Mouse (Mus musculus): ENCODE measurements around the gene Gp1ba. TPM values are rescaled to one million over a fixed set of nuclear protein-coding genes. Genes with fewer than 3 reads are reported as not detected.
A peak's percentile ranks its signal among the peaks of the same experiment; 100 is the strongest.

Gene Gp1ba
- total RNA-seq, 2 experiments from 2014 or later: 0.85 to 10.4 TPM

GRCm38 (mm10) chr11:70664741-70665140 lies 25.8 kb downstream of the Gp1ba start:
- no peak for ATAC-seq (replicated peaks; ENCODE audit: low FRiP score, low TSS enrichment, poor library complexity, severe bottlenecking)

DNA sequence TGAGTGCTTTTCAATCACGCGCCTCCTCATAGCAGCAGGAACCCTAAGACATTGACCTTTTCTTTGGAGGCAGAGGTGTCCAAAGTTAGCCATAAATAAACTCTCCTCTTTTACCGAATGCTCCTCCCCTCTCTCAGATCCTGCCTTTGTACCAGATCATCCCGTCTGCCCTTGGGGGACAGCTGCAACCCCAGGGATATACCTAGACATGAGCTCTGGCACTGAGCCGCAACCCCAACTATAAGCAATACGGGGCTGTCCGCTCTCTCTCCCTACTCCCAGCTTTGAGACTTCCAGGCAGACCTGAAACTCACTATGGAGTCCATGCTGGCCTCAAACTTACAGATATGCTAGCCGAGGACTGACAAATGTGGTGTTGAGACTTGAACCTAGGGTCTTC lies 27.8 kb downstream of the Gp1ba start:
- no peak for ATAC-seq (replicated peaks; ENCODE audit: low FRiP score, low TSS enrichment, poor library complexity, severe bottlenecking)

GRCm38 (mm10) chr11:70667271-70668150 lies 28.6 kb downstream of the Gp1ba start:
- no peak for ATAC-seq (replicated peaks; ENCODE audit: low FRiP score, low TSS enrichment, poor library complexity, severe bottlenecking)

- ATAC-seq (replicated peaks; ENCODE audit: low FRiP score, low TSS enrichment, poor library complexity, severe bottlenecking): no peak
Observed at GRCm38 (mm10) chr11:70668335-70668770, 29.4 kb downstream of the Gp1ba start.

DNA sequence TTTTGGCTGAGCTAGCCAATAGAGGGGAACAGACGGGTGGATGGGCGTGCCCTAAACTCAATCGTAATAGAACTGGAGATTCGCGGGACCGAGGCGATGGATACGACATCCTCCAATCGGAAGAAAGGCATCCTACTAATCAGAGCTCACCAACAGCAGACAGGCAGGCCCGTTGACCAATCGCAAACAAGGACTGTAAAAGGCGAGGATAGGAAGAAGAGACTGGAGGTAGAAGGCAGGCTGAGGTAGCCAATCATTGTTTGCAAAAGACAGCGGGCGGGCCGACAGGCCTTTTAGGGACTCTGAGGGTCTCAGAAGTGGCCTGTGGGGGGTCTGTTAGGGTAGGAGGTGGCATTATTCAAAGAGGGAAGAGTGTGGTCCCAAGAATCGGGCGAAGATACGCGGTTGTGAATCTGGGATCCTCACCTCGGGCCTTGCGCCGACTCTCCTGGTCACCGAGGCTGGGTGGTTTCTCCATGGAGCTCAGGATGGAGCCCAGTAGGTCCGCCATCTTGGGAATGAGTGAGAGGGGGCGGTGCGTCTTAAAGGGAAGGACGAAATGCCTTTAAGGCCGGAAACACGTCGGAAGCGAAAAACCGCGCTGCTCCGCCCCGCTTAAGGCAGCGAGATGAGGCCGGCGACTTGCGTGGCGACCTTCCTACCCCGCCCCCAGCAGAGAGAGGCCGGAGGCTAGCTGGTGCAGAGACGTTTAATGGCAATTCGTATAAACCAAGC lies 30.0 kb downstream of the Gp1ba start, which contains the start of gene Spag7:
Gene Spag7, minus strand, starts transcription at position 646 of the 735 bp plus-strand sequence.
- peak; percentile 87 for ATAC-seq (replicated peaks; ENCODE audit: low FRiP score, low TSS enrichment, poor library complexity, severe bottlenecking)

- peak; percentile 48 for ATAC-seq (replicated peaks; ENCODE audit: low FRiP score, low TSS enrichment, poor library complexity, severe bottlenecking)
Observed at GRCm38 (mm10) chr11:70669582-70670345, 30.8 kb downstream of the Gp1ba start.

DNA sequence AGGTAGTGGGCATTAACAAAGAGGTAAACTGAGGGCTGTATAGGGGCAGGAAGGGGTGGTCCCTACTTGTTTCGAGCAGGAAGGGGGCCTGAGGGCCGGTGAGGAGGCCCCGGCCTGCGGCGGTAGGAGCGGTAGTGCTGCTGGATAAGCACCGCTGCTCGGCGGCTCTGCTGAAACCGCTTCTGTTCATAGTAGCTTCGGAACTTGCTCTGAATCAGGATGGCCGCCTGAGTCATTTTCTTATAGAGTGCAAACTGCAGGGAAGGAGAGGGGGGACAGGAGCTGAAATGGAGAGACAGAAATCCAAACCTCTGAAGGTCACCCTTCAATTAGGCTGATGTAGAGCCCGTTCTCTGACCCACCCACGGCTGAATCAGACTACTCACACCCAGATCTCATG lies 31.6 kb downstream of the Gp1ba start:
- ATAC-seq (replicated peaks; ENCODE audit: low FRiP score, low TSS enrichment, poor library complexity, severe bottlenecking): no peak

- ATAC-seq (replicated peaks; ENCODE audit: low FRiP score, low TSS enrichment, poor library complexity, severe bottlenecking): no peak
Observed at GRCm38 (mm10) chr11:70671333-70672047, 32.6 kb downstream of the Gp1ba start.

- ATAC-seq (replicated peaks; ENCODE audit: low FRiP score, low TSS enrichment, poor library complexity, severe bottlenecking): no peak
Observed at GRCm38 (mm10) chr11:70674014-70674413, 35.1 kb downstream of the Gp1ba start.

GRCm38 (mm10) chr11:70674501-70674900 lies 35.6 kb downstream of the Gp1ba start:
- no peak for ATAC-seq (replicated peaks; ENCODE audit: low FRiP score, low TSS enrichment, poor library complexity, severe bottlenecking)

DNA sequence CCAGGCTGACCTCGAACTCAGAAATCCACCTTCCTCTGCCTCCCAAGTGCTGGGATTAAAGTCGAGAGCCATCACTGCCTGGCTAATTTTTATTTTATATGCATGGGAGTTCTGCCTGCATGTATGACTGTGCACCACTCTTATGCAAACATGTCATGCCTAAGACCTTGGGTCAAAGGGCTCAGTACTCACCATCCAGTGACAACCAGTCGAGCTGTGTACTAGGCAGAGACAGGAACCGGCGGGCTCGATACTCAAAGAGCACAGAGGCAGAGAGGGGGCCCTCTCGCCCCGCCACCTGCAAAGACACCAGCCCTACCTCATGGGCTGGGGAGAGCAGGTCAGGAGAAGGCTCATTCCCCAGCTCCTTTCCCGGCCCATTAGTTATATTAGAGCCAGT lies 39.2 kb downstream of the Gp1ba start:
- no peak for ATAC-seq (replicated peaks; ENCODE audit: low FRiP score, low TSS enrichment, poor library complexity, severe bottlenecking)

DNA sequence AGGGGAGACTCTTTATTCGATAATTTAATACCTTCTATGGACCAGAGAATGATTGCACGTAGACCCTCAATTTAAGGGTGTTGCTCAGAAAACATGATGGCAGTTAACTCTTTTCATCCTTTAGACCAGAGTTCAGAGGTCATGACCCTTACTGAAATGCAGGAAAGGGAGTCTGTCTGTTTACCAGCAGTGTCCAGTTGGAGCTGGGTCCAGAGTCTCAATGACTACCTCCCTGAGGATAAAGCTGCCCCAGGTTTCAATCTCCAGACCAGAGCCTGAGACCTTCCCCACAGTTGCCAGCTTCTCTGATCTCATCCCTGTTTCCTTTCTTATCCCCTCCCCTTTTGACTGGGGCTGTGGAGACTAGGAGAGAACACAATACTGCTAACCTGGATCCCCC lies 39.7 kb downstream of the Gp1ba start:
- ATAC-seq (replicated peaks; ENCODE audit: low FRiP score, low TSS enrichment, poor library complexity, severe bottlenecking): no peak

DNA sequence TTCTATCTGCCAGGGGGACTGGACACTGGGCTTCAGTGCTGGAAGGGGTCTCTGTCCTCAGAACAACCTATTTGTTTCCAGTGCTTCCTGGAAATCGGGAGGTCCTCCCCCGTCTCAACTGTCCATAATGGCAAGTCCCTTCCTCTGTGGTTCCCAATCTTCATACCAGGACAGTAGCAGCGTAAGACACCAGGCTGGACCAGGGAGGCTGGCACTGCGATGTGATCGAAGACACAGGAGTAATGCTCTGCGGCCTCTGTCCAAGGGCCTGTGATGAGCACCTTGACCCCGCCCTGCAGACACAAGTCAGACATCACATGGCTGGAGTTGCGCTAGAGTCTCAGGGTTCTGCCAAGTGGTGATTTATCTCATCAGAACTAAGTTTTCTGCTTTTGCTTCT lies 40.4 kb downstream of the Gp1ba start:
- ATAC-seq (replicated peaks; ENCODE audit: low FRiP score, low TSS enrichment, poor library complexity, severe bottlenecking): no peak

DNA sequence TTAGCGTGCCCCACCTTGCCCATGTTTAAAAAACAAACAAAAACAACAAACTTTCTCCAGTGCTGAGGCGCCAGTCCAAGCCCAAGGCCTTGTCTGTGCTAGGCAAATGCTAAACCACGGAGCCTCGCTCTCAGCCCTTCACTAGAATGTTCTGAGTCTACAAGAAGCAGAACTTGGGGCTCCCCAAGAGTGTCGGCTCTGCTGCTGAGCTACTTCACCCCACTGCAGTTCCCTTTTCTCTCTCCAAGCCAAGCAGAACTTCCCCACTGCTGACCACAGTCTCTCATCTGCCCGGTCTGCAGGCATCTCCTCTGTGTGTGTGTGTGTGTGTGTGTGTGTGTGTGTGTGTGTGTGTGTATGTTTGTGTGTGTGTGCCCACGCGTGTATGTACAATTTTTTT lies 41.0 kb downstream of the Gp1ba start:
- ATAC-seq (replicated peaks; ENCODE audit: low FRiP score, low TSS enrichment, poor library complexity, severe bottlenecking): no peak

DNA sequence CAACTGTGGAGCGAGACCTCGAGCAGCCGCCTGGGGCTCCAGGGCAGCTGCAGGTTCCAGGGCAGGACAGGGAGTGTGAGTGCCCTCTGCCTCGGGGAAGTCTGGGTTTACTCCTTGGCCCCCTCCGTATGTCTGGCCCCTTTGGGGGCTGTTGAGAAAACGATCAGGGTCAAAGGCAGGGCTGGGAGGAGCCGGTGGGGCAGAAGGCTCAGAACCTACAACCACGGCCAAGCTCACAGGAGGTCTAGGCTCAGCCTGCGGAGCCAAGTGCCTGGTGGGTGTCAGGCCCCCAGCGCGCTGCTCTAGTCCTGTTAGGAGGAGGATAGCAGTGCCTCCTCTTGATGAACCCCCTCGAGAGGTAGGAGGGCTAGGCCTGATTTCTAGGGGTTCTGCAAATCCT lies 42.2 kb downstream of the Gp1ba start:
- ATAC-seq (replicated peaks; ENCODE audit: low FRiP score, low TSS enrichment, poor library complexity, severe bottlenecking): no peak

DNA sequence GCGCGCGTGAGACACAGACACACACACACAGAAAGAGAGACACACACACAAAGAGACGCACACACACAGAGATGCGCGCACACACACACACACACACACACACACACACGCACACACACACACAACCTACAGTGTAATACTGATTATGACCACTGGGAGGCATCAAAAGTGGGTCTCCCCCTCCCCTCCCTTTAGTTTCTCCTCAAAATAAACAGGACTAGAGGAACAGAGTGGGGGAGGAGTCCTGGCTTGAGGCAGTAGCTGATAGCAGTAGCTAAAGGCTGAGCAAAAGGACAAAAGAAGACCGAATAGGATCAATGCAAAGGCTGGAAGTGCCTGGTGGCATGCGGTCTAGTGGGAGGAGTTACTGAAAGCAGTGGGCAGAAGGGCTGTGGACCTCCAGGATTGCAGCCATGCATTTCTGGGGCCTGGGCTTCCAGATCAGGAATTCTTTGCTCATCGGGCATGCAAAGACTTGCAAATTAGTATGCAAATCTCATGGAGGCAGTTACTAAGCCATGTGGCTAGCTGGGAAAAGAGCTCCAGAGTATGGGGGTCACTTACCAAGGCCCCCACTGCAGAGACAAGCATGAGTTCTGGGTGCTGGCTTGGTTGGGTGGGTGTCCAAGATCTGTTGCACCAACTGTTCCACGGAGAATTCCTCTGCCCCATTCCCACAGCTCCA lies 43.1 kb downstream of the Gp1ba start:
- ATAC-seq (replicated peaks; ENCODE audit: low FRiP score, low TSS enrichment, poor library complexity, severe bottlenecking): 0 out of 2 replicates have a peak, but pooled peaks have one; percentile 24

DNA sequence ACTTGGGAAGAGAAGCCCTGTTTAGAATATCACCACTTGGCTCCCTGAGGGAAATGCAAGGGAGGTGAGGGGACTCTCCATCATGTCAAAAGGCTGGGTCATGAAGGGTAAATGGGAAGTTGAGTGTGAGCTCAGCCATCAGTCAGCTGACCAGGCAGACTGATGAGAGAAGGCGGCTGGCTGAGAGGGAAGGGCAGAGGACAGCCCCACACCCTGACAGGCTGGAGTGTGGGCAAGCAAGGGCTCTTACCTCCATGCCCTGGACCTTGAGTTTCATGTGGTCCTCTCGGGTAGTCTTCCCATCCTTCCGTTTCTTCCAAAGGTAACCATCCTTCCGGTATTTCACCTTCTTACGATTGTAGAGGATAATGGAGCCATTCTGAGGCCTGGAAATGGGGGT lies 44.7 kb downstream of the Gp1ba start:
- ATAC-seq (replicated peaks; ENCODE audit: low FRiP score, low TSS enrichment, poor library complexity, severe bottlenecking): no peak

DNA sequence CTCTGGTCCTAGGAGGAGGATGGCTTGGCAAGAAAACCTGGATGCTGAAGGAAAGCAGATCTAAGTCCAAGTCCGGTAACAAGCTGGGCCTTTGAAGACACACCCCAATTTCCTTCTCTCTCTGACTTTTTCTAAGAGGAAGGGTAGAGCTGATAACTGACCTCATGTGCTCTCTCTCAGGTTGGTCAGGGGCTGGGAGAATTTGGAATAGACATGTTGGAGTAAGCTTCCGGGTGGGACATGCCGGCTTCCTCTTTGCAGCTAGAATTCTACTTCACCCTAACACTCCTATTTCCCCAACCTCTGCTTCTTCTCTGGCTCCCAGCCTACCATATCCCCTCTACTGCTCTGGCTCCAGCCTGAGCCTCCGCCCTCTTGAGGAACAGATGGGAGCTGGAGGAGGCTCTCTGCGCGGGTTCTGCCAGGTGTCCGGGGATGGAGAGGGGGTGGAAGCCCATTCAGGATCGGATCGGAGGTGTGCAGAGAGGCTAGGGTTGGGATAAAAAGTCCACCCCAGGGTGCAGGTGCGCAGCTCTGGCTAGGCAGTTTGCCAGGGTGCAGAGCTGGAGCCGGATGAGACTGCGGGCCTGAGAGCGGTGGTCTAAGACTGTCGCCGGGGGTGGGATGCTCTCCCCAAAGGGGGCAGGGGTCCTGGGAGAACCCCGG lies 48.1 kb downstream of the Gp1ba start:
- peak; percentile 28; the same call in 1 of the 2 replicates for ATAC-seq (replicated peaks; ENCODE audit: low FRiP score, low TSS enrichment, poor library complexity, severe bottlenecking)

All from megakaryocyte-erythroid progenitor cell, adult 5-6 weeks (primary cell).